Mouse (Mus musculus) liver (tissue): ENCODE data around the gene Tada2b.
A peak's percentile ranks its signal among the peaks of the same experiment; 100 is the strongest.

Source experiments
- DNase-seq: peaks from one replicate; pipeline ENCODE4 v3.0.0-alpha.2; 2020; ENCODE audit warnings: mixed read lengths

Gene Tada2b

GRCm38 (mm10) chr5:36478540-36479420 is 5.3 kb downstream of the Tada2b start:
- no peak for DNase-seq

DNA sequence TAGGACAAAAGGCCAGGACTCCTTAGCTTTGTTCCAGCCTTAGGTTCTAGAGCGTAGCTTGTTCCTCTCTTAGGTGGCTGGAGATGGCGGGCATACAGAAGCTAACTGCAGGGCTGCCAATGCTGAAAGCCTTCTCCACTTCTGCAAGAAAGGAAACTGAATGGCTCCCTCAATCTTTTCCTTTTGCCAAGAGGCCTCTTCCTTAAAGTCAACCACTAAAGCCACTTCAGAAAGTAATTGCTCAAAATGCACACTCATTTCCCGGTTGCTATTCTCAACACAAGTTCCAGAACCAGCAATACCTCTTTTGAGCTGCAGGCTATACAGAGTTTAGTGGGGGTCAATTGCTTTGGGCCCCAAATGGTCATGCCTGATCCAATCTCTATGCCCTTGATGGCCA is 6.6 kb downstream of the Tada2b start:
- DNase-seq: no peak

DNA sequence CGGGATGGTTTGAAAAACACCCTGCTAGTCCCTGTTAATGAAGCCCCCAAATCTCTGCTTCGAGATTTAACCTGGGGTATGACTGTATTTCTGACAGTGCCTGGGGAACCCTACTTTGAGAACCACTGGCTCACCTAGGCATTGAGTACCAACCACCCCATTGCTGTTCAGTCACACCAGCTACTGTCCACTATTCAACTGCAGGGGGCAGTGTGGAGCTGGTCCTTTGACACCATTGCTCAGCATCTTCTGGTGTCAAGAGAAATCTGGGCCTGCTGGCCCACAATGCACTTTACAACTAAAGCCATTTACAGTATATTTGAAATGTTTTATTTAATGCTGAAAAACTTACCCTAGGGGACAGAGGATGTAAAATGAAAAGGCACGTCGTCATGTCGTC is 9.8 kb downstream of the Tada2b start:
- peak; percentile 79 for DNase-seq

- no peak for DNase-seq
Measured at GRCm38 (mm10) chr5:36472876-36473655, 11.0 kb downstream of the Tada2b start.

GRCm38 (mm10) chr5:36471206-36471605 is 12.9 kb downstream of the Tada2b start:
- no peak for DNase-seq

- no peak for DNase-seq
Measured at GRCm38 (mm10) chr5:36465889-36466288, 18.2 kb downstream of the Tada2b start.

GRCm38 (mm10) chr5:36464709-36465661 is 19.1 kb downstream of the Tada2b start, which contains the start of gene Grpel1:
Gene Grpel1, plus strand, starts transcription at chr5:36464998.
- peak; percentile 99 for DNase-seq

GRCm38 (mm10) chr5:36463391-36463790 is 20.7 kb downstream of the Tada2b start:
- no peak for DNase-seq

DNA sequence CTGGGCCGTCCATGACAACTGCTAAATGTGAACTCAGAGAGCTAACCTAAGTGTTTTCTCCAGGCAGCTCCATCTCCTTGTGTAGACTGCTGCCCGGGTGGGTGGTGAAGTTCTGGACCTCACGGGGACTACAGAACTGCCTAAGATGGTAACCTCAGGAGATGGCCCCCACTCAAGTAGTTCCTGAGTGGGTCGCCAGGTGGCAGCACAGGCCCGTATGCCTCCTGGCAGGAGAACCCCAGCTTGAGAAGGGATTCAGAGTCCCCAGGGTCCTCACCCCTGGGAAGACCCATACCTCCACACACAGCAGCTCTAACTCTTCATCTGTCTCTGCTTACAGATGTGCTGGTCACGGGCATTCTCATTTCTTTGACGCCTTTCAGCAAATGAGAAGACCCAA is 21.3 kb downstream of the Tada2b start:
- peak; percentile 79 for DNase-seq

DNA sequence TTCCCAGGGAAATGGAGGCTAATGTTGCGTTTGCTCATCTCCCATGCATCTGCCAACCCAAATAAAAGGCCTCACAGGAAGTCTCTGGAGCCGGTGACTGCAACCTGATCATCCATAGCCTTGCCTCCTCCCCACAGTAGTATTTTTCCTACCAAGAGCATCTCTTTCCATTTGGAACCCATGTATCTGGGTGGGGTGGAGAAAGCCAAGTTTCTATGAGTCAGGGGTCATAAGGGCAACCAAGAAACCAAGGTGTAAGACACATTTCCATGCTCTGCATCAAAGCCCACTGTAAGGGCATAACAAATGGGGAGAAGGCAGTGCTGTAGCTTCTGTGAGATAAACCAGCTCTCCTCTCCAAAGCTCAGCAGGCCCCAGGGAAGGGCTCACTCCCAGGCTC is 22.9 kb downstream of the Tada2b start:
- DNase-seq: no peak

DNA sequence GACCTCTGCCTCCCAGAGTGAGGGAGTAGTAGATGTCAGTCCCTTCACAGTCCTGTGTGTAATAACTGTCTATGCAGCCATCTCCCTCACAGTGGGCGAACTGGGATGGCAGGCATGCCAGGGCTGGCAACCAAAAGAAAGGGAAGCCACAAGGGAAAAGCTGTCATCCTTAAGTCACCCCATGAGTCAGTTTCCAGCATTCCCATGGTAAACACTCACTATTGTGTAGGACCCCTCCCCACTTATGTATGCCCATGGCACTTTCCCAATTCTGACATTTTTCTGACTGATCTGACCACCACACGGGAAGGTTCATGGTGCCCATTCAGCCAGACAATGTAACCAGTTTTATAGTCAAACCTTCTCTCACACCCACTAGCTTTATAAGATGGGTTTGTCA is 23.4 kb downstream of the Tada2b start:
- no peak for DNase-seq

- DNase-seq: peak; percentile 53
Measured at GRCm38 (mm10) chr5:36458926-36459325, 25.2 kb downstream of the Tada2b start.

DNA sequence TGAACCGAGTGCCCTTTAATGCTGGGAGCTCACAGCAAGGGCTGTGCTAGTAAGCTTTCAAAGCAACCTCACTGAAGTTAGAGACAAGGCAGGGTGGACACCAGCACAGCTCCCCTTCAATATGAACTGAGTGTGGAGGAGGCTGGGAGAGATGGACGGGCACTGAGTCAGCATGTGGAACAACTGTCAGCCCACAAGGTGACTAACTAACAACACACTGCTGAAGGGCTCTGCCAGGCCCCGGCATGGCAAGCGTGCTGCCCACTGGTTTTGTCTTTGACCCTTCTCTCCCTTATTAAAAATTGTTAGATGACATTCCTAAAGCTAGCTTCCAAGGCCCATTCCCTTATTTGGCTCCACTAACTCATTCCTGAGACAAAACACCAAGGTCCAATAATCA is 26.4 kb downstream of the Tada2b start:
- DNase-seq: no peak

- no peak for DNase-seq
Measured at GRCm38 (mm10) chr5:36452821-36453220, 31.3 kb downstream of the Tada2b start.

DNA sequence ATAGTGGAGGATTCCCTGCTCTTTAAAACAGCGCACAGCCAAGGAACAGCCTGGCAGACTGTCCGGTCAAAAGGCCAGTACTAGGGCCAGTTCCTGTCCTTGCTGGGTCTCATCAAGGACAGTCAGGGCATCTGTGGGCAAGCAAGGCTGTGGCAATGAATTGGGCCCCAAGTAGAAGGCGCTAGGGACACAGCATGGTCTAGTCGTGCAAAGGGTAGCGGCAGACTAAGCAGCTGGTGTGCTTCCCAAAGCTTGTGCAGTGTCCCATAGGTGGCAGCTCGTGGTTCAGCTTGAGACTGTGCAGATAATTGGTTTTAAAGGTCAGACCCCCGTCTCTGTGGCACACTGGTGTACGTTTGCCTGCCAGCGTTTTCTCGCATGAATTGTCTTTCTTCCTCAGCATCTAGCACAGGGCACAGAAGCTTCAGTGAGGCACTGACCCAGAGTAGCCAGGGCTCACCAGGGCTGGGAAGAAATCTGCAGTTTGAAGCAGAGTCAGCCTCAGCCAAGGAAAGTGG is 32.2 kb downstream of the Tada2b start:
- DNase-seq: no peak

DNA sequence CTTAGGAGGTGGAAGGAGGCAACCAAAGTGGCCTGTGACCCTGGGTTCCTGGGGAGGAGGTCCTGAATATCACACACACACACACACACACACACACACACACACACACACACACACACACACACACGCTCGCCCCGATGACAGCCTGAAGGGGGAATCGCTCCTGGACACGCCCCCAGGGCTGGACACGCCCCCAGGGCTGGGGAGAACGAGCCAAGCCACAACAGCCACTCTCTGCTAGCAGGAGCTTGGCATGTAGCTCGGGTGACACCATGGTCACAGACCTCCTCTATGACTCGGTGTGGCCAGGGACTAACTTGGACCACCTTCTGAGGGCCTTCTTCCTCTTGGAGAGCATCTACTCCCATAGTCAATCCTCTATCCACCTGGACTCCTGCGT is 33.0 kb downstream of the Tada2b start:
- peak; percentile 34 for DNase-seq

DNA sequence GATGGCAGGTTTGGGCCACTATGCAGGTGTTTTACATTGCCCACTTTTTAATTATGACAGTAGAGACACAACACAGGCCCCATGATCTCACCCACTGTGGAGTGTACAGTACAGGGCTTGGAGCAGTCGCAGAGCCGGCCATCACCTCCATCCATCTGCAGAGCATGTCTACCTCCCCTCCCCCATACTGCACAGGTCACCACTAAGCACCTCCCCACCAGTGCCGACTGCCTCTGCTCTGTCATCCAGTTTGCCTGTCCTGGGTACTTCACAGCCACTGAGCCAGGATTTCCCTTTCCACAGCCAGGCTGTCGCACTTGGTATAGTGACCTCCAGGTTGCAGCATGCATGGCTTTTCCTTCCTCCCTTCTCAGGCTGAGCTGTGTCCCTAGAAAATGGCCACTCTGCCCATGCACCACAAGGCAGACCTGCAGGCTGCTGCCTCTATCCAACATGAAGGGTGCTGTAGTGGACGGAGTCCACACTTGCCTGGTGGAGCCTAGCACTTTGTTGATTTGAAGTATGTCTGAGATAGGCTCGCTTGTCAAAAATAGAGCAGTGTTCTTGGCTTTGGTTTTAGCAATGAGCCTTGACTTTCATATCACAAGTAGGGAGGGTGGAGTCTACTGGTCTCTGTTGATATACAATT is 34.3 kb downstream of the Tada2b start:
- no peak for DNase-seq

DNA sequence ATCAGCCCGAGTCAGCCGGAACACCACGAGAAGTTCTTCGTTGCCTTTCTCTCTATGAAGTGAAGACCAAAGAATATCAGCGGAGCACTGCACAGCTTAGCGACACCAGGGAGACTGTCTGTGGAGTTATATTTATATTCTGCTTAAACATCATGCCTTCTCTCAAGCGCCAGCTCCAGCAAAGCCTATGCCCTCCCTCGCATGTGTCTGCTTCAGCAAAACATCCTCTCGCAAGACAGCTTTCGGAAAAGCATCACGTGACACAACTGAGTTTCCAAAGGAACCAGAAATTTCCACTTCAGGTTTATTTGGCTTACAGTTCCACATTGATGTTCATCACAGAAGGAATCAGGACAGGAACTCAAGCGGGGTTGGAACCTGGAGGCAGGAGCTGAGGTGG is 36.2 kb downstream of the Tada2b start:
- DNase-seq: no peak

GRCm38 (mm10) chr5:36446166-36446890 is 37.8 kb downstream of the Tada2b start:
- no peak for DNase-seq

DNA sequence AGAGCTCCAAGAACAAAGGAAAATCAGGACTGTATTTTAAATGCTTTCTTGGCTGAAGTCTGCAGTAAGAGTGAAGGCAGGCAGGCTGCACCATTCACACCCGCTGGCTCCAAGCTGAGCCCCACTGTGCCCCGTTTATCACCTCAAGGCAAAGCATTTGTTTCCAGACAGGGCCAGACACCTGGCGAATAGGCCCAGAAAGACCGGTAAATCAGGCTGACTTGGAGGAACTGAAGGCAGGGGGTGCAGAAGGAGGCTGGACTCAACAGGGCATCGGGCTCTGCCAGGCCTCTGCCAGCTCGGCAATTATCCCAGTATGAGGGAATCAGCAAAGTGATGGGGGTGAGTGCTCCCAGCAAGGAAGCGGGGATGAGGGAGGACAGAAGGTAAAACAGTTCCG is 39.1 kb downstream of the Tada2b start:
- DNase-seq: no peak

DNA sequence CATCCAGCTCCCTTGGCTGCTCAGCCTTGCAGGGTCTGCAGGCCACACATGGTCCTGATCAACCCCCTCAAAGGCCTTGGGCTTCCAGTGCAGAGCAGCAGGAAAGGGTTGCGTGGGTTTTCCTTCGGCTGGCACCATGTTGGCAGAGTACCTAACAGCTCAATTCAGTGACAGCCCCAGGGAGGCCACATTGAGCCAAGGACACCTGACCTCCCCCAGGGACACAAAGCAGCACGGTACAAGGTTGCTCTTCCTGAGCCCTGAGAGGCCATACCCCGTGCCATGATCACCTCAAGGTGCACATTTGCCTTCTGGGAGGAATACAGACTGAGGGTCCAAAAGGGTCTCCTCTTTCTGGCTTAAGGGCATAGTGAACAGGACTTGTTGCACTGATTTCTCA is 39.5 kb downstream of the Tada2b start:
- DNase-seq: no peak
